Mouse (Mus musculus): ENCODE measurements around the gene Tctn3.
A peak's percentile ranks its signal among the peaks of the same experiment; 100 is the strongest.

Gene Tctn3

DNA sequence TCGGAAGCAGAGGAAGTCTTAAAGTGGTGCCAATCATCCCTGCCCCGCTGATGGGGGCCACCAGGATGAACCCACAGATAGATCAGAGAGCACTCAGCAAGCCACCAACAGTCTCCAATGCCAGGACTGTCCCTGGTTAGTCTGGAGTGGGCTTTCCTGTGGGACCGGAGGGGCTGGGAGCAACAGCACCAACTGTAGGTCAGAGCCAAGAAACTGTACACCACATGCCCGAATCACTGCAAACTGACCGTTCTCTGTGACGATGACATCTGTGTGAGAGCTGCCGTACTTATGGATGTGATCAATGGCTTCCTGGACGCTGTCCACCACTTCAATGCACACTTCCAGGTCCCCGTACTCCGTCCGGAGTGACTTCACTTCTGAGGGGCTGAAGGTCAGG is 57.7 kb downstream of the Tctn3 start:
- DNase-seq (ENCODE audit: low spot score) = no peak

DNA sequence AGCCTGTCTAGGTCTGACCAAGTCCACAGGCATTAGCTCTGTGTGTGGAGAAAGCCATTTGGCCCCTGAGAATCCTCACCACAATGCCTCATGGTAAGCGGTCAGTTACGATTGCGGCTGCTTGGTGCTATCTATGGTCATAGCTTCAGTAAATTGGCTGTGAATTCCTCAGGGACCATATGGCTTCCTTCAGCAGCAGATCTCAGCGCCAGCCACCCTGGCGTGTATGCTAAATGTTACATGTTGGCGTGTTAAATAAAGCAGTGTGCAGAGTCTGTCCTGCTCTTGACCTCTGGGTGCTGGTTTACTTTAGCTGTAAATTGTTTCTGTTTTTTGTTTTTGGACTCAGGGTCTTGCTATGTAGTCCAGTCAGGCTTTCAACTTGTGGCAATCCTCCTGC is 58.2 kb downstream of the Tctn3 start:
- DNase-seq (ENCODE audit: low spot score) = no peak

DNA sequence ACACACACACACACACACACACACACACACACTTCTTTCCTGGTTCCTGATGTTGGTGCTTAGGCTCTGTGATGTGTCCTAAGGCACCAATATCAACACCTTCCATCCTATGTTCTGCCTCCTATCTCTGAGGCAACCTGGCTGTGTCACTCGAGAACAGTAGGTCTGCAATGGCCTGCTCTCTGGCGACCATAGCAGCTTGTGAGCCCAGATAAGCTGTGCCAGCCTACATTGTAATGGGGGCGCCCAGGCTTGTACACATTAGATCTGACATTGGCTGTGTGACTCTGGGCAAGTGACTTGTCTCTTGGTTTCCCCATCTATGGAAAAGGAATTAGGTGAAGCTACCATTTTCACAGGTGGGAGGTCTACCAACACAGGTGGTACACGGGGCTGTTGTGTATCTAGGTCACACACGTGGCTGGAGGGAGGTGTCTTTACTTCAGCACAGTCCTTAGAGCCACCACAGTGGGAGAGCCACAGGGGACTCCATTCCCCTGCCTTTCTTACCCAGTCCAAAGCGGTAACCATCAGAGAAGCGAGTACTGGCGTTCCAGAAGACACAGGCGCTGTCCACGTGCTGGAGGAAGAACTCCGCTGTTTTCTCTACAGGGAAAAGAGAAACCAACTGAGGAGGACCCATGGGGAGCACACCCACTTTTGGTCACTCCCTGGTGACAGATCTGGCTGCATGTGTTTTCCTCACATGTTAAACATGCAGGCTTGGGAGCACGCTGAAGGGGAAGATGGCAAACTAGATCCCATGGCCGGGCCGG is 58.8 kb downstream of the Tctn3 start:
- DNase-seq (ENCODE audit: low spot score) = peak; percentile 87

DNA sequence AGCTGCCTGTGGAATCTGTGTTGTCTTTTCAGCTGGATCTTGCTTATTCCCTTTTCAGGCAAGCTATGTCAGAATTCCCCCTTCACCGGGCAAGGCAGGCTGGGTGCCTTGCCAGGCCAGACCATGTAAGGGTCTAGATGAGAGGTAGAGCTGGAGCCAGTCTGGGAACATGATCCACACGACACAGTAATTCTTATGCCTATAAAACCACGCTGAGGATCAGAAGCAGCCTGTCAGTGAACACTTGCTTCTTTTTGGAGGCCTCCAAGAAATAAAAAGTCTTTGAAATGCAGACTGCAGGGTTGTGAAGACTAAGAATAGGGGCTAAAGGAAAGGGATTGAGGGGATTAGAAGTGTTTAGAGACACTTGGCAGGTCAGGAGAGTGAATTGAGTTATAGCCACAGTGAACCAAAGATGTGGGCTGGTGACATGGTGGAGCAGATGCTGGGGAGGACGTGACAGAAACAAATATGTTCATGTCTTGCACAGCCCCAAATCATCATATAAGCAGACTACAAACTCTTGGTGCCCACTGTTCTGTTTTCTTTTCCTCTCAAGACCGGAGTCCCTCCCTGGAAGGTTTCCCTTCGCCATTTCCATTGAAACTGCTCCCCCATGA is 62.4 kb downstream of the Tctn3 start:
- DNase-seq (ENCODE audit: low spot score) = no peak

DNA sequence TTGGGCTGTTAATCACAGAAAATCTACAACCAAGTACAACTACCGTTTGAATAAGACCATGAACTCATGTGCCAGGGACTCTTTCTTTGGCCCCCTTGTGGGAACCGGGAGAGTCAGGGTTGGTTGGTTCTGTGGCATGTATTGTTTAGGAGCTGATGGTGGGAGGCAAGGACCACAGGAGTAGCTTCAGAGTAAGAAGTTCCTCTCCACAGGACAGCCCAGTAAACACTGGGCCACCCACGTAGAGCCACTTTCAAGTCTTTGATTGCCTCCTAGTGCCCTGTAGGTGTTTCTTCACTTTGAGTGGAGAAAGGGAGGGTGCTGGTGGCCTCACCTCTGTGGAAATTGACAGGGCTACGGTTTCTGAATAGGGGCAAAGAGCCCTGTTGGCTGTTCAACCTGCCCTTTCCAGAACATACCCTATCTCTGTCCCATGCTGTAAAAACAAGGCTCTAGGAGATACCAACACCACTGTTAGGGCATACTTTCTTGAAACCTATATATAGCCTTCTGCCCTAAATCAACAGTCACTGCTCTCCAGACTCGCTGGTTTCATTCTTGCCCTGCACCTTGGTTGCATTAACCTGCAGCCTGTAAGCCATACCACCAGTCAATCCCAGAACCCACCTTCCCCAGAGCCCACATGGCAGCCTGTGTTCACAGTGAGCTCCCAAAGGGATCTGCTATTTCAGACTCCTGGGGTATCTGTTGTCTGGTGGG is 63.1 kb downstream of the Tctn3 start:
- DNase-seq (ENCODE audit: low spot score) = no peak

DNA sequence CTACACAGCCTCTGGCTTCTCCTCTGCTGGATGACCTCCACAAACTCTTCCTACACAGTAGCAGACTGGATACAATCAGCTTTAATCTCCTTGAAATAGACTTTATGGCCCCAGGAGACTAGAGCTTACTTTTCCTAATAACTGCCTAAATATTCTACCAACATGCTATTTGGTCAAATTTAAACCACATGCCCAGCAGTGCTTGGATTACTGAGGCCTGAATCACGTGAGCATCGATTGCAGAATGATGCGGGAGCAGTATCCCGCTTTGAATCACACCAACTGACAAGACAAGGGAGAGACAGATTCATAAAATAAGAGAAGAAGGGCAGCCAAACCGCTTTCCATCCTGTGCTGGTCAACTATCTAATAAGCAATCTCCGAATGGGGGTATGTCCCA is 63.6 kb downstream of the Tctn3 start:
- no peak for DNase-seq (ENCODE audit: low spot score)

All from c-Kit-positive CD71-positive TER-119-positive erythroid progenitor cells, embryonic 14.5 days (primary cell).